Mouse (Mus musculus) layer of hippocampus, adult 2 months (tissue): ENCODE results near the gene Lrrc25. TPM values are rescaled to one million over a fixed set of nuclear protein-coding genes. Genes with fewer than 3 reads are reported as not detected.

ENCODE experiments used
- DNase-seq, 2 experiments: peaks; one replicate each; pipeline ENCODE4 v3.0.0; 2022; ENCODE audit warnings: low spot score in 2 of 2
- H3K27ac ChIP-seq: fragments of 200-600 bp; 2 replicates; pipeline ENCODE4 v1.8.1; 2022
- H3K4me3 ChIP-seq: fragments of 200-600 bp; 2 replicates; pipeline ENCODE4 v1.8.1; 2022; ENCODE audit warnings: mild to moderate bottlenecking
- CTCF ChIP-seq: fragments of 200-600 bp; conservative IDR thresholded peaks from 2 replicates; pipeline ENCODE4 v1.8.1; 2022; ENCODE audit warnings: antibody characterized with exemption, mild to moderate bottlenecking, moderate library complexity
- total RNA-seq, 2 experiments: library from RNA; stranded (reverse); gene quantifications; 2 replicates each; pipeline ENCODE4 v1.2.3; 2021

The Lrrc25 gene
- total RNA-seq, 2 experiments from 2014 or later: 0.54 to 0.97 TPM

GRCm38 (mm10) chr8:70665599-70665998, 49.6 kb downstream of the Lrrc25 start:
- no peak overlapping the region for H3K27ac ChIP-seq
- TF ChIP-seq CTCF: no peak
- no peak for DNase-seq
- no peak overlapping the region for H3K4me3 ChIP-seq

GRCm38 (mm10) chr8:70667071-70667470, 51.1 kb downstream of the Lrrc25 start:
- no peak for TF ChIP-seq CTCF
- DNase-seq: peak; percentile 53 to 80
- H3K4me3 ChIP-seq: no peak overlapping the region
- peak overlapping the region; percentile 43; the same call in 1 of the 2 replicates for H3K27ac ChIP-seq

Other genes with a start within 250 kb of the Lrrc25 start
- gene Comp, start 242.6 kb upstream of the Lrrc25 start, total RNA-seq: under 1 TPM; 0.29 to 0.56 TPM
- gene Crtc1, start 176.6 kb upstream of the Lrrc25 start, total RNA-seq: 100 to 1,000 TPM; 191 to 208 TPM
- 10 to 100 TPM; 56.8 to 60.2 TPM for gene Klhl26, start 139.2 kb upstream of the Lrrc25 start, total RNA-seq
- 100 to 1,000 TPM; 321 to 339 TPM for gene Tmem59l, start 128.8 kb upstream of the Lrrc25 start, total RNA-seq
- gene Crlf1, start 123.0 kb upstream of the Lrrc25 start, total RNA-seq: 10 to 100 TPM; 44.5 to 47.1 TPM
- gene Rex1bd, start 109.4 kb upstream of the Lrrc25 start, total RNA-seq: 10 to 100 TPM; 93.9 to 98.1 TPM
- gene Uba52, start 105.4 kb upstream of the Lrrc25 start, total RNA-seq: 1,000 to 10,000 TPM in 1 of 2 experiments, 100 to 1,000 TPM in 1; 970 to 1,000 TPM
- gene Fkbp8, start 88.4 kb upstream of the Lrrc25 start, total RNA-seq: 100 to 1,000 TPM; 447 to 453 TPM
- 10 to 100 TPM; 37.2 to 40.7 TPM for gene Kxd1, start 88.2 kb upstream of the Lrrc25 start, total RNA-seq
- 10 to 100 TPM; 20.5 to 24.4 TPM for gene Ell, start 76.7 kb upstream of the Lrrc25 start, total RNA-seq
- gene Isyna1, start 21.8 kb upstream of the Lrrc25 start, total RNA-seq: 10 to 100 TPM; 41.4 to 46.4 TPM
- gene Ssbp4, start 7.3 kb upstream of the Lrrc25 start, total RNA-seq: 100 to 1,000 TPM; 274 to 297 TPM
- under 1 TPM in 1 of 2 experiments, not detected in 1; 0.25 TPM for gene Gdf15, start 16.3 kb downstream of the Lrrc25 start, total RNA-seq
- gene Pgpep1, start 44.2 kb downstream of the Lrrc25 start, total RNA-seq: 10 to 100 TPM; 25.4 to 29.1 TPM
- 10 to 100 TPM; 58.2 to 61.8 TPM for gene Lsm4, start 57.1 kb downstream of the Lrrc25 start, total RNA-seq
- 100 to 1,000 TPM; 165 to 181 TPM for gene Jund, start 82.8 kb downstream of the Lrrc25 start, total RNA-seq
- gene Iqcn, start 87.3 kb downstream of the Lrrc25 start, total RNA-seq: under 1 TPM; 0.07 to 0.08 TPM
- not detected for gene Gm3336, start 102.4 kb downstream of the Lrrc25 start, total RNA-seq
- gene Pde4c, start 107.6 kb downstream of the Lrrc25 start, total RNA-seq: 1 to 10 TPM; 1.4 to 1.5 TPM
- 100 to 1,000 TPM; 775 to 798 TPM for gene Rab3a, start 138.5 kb downstream of the Lrrc25 start, total RNA-seq
- gene Mpv17l2, start 144.8 kb downstream of the Lrrc25 start, total RNA-seq: 10 to 100 TPM; 36.5 to 42.7 TPM
- gene Pik3r2, start 160.6 kb downstream of the Lrrc25 start, total RNA-seq: 100 to 1,000 TPM; 160 to 169 TPM
- gene Mast3, start 188.9 kb downstream of the Lrrc25 start, total RNA-seq: 100 to 1,000 TPM; 468 to 473 TPM
- 1 to 10 TPM in 1 of 2 experiments, under 1 TPM in 1; 0.61 to 1.1 TPM for gene Il12rb1, start 192.3 kb downstream of the Lrrc25 start, total RNA-seq
- gene Arrdc2, start 223.6 kb downstream of the Lrrc25 start, total RNA-seq: 10 to 100 TPM; 13.8 to 20.9 TPM
- 10 to 100 TPM; 17.4 to 18.3 TPM for gene Kcnn1, start 247.1 kb downstream of the Lrrc25 start, total RNA-seq